8 mouse cellular contexts compared by ENCODE assay signal in the genomic region with DNA sequence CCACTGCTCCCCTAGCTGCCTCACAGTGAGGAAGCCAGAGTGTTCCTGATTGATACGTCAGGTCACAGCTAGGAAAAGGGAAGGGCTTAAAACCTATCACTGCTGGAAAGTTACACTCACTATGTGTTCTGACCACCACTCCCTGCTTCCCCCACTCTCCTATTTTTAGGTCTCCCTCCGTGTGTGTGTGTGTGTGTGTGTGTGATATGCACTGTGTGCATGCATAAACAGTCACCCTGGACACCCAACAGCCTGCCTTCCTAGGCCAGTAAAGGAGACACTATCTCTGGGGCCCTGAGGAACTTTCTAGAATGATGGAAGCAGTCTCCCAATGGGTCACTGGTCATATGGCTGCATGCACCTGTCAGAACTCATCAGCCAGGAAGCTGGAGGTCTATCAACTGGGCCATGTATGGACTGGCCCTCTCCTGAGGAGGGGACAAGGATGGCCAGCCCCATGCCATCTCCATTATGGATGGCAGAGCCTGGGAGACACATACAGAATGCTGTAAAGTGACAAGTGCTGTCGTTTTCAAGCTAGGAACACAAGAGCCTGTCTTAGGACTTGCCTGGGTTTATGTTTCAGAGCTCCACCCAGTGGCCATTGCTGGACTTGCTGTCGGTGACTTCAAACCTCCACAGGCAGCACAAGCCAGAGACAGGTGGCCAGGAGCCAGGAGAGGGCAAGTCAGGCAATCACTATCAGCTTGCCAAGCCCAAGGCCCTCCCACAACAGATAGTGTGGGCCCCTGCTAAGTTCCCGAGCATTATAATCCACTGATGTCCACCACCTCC. TPM values are rescaled to one million over a fixed set of nuclear protein-coding genes. Genes with fewer than 3 reads are reported as not detected.
DNase-seq lines count a peak whose midpoint lies in the region; ATAC-seq and TF ChIP-seq lines count a peak whose summit lies in the region.

No protein-coding gene starts in this region.

- no peak overlapping the region for H3K27ac ChIP-seq in embryonic fibroblast, embryonic 13.5 days (ENCODE audit: insufficient read depth, low read length)
- H3K27ac ChIP-seq in heart, embryonic 10.5 days = peak overlapping the region; percentile 39; the same call in 1 of the 2 replicates
- H3K27ac ChIP-seq in kidney, embryonic 16.5 days (ENCODE audit: low read length) = no peak overlapping the region

- TF ChIP-seq POLR2A in embryonic fibroblast, embryonic 13.5 days (IDR thresholded peaks at IDR 0.05; ENCODE audit: low read depth, low read length) = no peak

- DNase-seq in 416B (ENCODE audit: low read depth) = peak; percentile 94
- DNase-seq in adrenal gland, postnatal 36 days = peak; percentile 93 to 94
- DNase-seq in heart, embryonic 10.5 days (ENCODE audit: low spot score) = peak; percentile 94
- DNase-seq in liver = peak; percentile 93
- peak; percentile 83 to 88 for DNase-seq in spleen, postnatal 36 days (ENCODE audit: low spot score in 2 of 2)

- ATAC-seq in kidney, embryonic 16.5 days (ENCODE audit: low FRiP score, low TSS enrichment) = peak; percentile 52
- ATAC-seq in monocyte, adult 5-6 weeks (replicated peaks; ENCODE audit: insufficient number of reproducible peaks, low FRiP score, low TSS enrichment, poor library complexity, severe bottlenecking) = peak; percentile 69

- H3K4me1 ChIP-seq in embryonic fibroblast, embryonic 13.5 days (ENCODE audit: control insufficient read depth, insufficient read depth, low read length) = no peaks in the 10 kb centered on the region
- peaks cover 30% of the 10 kb centered on the region for H3K4me1 ChIP-seq in heart, embryonic 10.5 days
- 0 out of 2 replicates have a peak, but pooled peaks cover 3% of the 10 kb centered on the region for H3K4me1 ChIP-seq in kidney, embryonic 16.5 days (ENCODE audit: insufficient read depth, low read length)

- no peak overlapping the region for H3K4me2 ChIP-seq in kidney, embryonic 16.5 days (replicated peaks; ENCODE audit: low read depth, low read length)

- 21% methylated on average over 5 of the region's 5 CpGs for WGBS in heart, embryonic 10.5 days
- 37% methylated on average over 5 of the region's 5 CpGs for WGBS in kidney, embryonic 16.5 days

- no peaks in the 10 kb centered on the region for H3K9me3 ChIP-seq in heart, embryonic 10.5 days
- H3K9me3 ChIP-seq in kidney, embryonic 16.5 days (ENCODE audit: low read length) = no peaks in the 10 kb centered on the region

- no peak overlapping the region for H3K4me3 ChIP-seq in embryonic fibroblast, embryonic 13.5 days (ENCODE audit: insufficient read depth, low read length)
- H3K4me3 ChIP-seq in heart, embryonic 10.5 days = no peak overlapping the region
- no peak overlapping the region for H3K4me3 ChIP-seq in kidney, embryonic 16.5 days (ENCODE audit: low read length)

- H3K36me3 ChIP-seq in heart, embryonic 10.5 days = peaks cover 4% of the 10 kb centered on the region
- H3K36me3 ChIP-seq in kidney, embryonic 16.5 days (ENCODE audit: insufficient read depth, low read length) = peaks cover under 1% of the 10 kb centered on the region; the same call in 1 of the 2 replicates

- TF ChIP-seq CTCF in embryonic fibroblast, embryonic 13.5 days (IDR thresholded peaks at IDR 0.05; ENCODE audit: borderline replicate concordance, insufficient read depth, low read length) = peak; percentile 49

- 0 out of 2 replicates have a peak, but pooled peaks cover 10% of the 10 kb centered on the region for H3K27me3 ChIP-seq in heart, embryonic 10.5 days (ENCODE audit: insufficient read depth, poor library complexity, severe bottlenecking)
- no peaks in the 10 kb centered on the region for H3K27me3 ChIP-seq in kidney, embryonic 16.5 days (ENCODE audit: insufficient read depth, low read length)

- H3K9ac ChIP-seq in kidney, embryonic 16.5 days (replicated peaks; ENCODE audit: low read length) = no peak overlapping the region

RNA-seq across cellular contexts. Expression of gene C130050O18Rik, which starts 6.9 kb away (rescaled TPM):
- under 1 TPM; 0.49 to 0.79 TPM for total RNA-seq in adrenal gland, postnatal 36 days (2021)
- 0.33 TPM in 1 of 2 replicates, not detected in the other for polyA plus RNA-seq in embryonic fibroblast, embryonic 13.5 days (2011; ENCODE audit: insufficient read length, low read depth, missing spikeins)
- 0.28 and 0.45 TPM in 2 replicates for polyA plus RNA-seq in heart, embryonic 10.5 days (2016; fragmentation: Nextera tagmentation; extraction: Ambion mirVana)
- polyA plus RNA-seq in kidney, embryonic 16.5 days (2015; fragmentation: Nextera tagmentation; extraction: Ambion mirVana) = 0.60 and 0.92 TPM in 2 replicates
- 28.4 to 51.7 TPM (median 32.7 TPM) in 3 replicates for total RNA-seq in monocyte, adult 5-6 weeks (2017)

RNA-seq across cellular contexts. Expression of gene Gpr146, which starts 20.7 kb away (rescaled TPM):
- 10 to 100 TPM; 15.2 to 17.9 TPM for total RNA-seq in adrenal gland, postnatal 36 days (2021)
- 0.72 and 0.88 TPM in 2 replicates for polyA plus RNA-seq in embryonic fibroblast, embryonic 13.5 days (2011; ENCODE audit: insufficient read length, low read depth, missing spikeins)
- 5.6 and 5.7 TPM in 2 replicates for polyA plus RNA-seq in heart, embryonic 10.5 days (2016; fragmentation: Nextera tagmentation; extraction: Ambion mirVana)
- 6.6 and 6.7 TPM in 2 replicates for polyA plus RNA-seq in kidney, embryonic 16.5 days (2015; fragmentation: Nextera tagmentation; extraction: Ambion mirVana)
- total RNA-seq in monocyte, adult 5-6 weeks (2017) = 6.9 to 10.8 TPM (median 9.8 TPM) in 3 replicates

RNA-seq across cellular contexts. Expression of gene Gper1, which starts 24.8 kb away (rescaled TPM):
- total RNA-seq in adrenal gland, postnatal 36 days (2021) = 1 to 10 TPM; 2.8 to 4.7 TPM
- polyA plus RNA-seq in embryonic fibroblast, embryonic 13.5 days (2011; ENCODE audit: insufficient read length, low read depth, missing spikeins) = 2.2 and 7.1 TPM in 2 replicates
- 0.26 and 0.36 TPM in 2 replicates for polyA plus RNA-seq in heart, embryonic 10.5 days (2016; fragmentation: Nextera tagmentation; extraction: Ambion mirVana)
- polyA plus RNA-seq in kidney, embryonic 16.5 days (2015; fragmentation: Nextera tagmentation; extraction: Ambion mirVana) = 6.8 and 8.0 TPM in 2 replicates
- total RNA-seq in monocyte, adult 5-6 weeks (2017) = 0.53 to 1.3 TPM in 2 of 3 replicates, not detected in the other

RNA-seq across cellular contexts. Expression of gene Cyp2w1, which starts 45.7 kb away (rescaled TPM):
- not detected for total RNA-seq in adrenal gland, postnatal 36 days (2021)
- not detected in 2 replicates for polyA plus RNA-seq in embryonic fibroblast, embryonic 13.5 days (2011; ENCODE audit: insufficient read length, low read depth, missing spikeins)
- not detected in 2 replicates for polyA plus RNA-seq in heart, embryonic 10.5 days (2016; fragmentation: Nextera tagmentation; extraction: Ambion mirVana)
- polyA plus RNA-seq in kidney, embryonic 16.5 days (2015; fragmentation: Nextera tagmentation; extraction: Ambion mirVana) = not detected in 2 replicates
- total RNA-seq in monocyte, adult 5-6 weeks (2017) = not detected in 3 replicates

RNA-seq across cellular contexts. Expression of gene Cox19, which starts 46.9 kb away (rescaled TPM):
- 10 to 100 TPM; 71.0 to 87.5 TPM for total RNA-seq in adrenal gland, postnatal 36 days (2021)
- 46.7 and 52.2 TPM in 2 replicates for polyA plus RNA-seq in embryonic fibroblast, embryonic 13.5 days (2011; ENCODE audit: insufficient read length, low read depth, missing spikeins)
- polyA plus RNA-seq in heart, embryonic 10.5 days (2016; fragmentation: Nextera tagmentation; extraction: Ambion mirVana) = 76.3 and 93.2 TPM in 2 replicates
- polyA plus RNA-seq in kidney, embryonic 16.5 days (2015; fragmentation: Nextera tagmentation; extraction: Ambion mirVana) = 99.3 and 104 TPM in 2 replicates
- total RNA-seq in monocyte, adult 5-6 weeks (2017) = 9.5 to 46.4 TPM (median 15.2 TPM) in 3 replicates
